Comparison of ENCODE assay signal across 11 mouse cellular contexts in genomic region chr8:116946851-116947250, GRCm38 (mm10). TPM values are rescaled to one million over a fixed set of nuclear protein-coding genes. Genes with fewer than 3 reads are reported as not detected.
A peak's percentile ranks its signal among the peaks of the same experiment; 100 is the strongest.
DNase-seq lines count a peak whose midpoint lies in the region; ATAC-seq and TF ChIP-seq lines count a peak whose summit lies in the region.
"Had no signal": no experiment of that assay in that cellular context is flagged by ENCODE, and none has a peak within 500 bp of the region (broad histone marks: within the 10 kb centered on the region; RNA-seq: fewer than 3 reads in every experiment).

No protein-coding gene starts in this region.

- H3K4me2 ChIP-seq in lung, embryonic 14.5 days = peak overlapping the region; percentile 32; the same call in 1 of the 2 replicates
- peak overlapping the region; percentile 98 for H3K4me2 ChIP-seq in liver, embryonic 13.5 days

- H3K4me3 ChIP-seq in erythroblast, embryonic 14.5 days (replicated peaks) = peak overlapping the region; percentile 51
- no peak overlapping the region for H3K4me3 ChIP-seq in lung, embryonic 14.5 days (ENCODE audit: low read depth, low read length)
- peak overlapping the region; percentile 48 for H3K4me3 ChIP-seq in liver, embryonic 13.5 days (replicated peaks)
- H3K4me3 ChIP-seq: limb, embryonic 10.5 days had no signal

- TF ChIP-seq CTCF in lung, embryonic 14.5 days (IDR thresholded peaks at IDR 0.05; ENCODE audit: low read depth) = no peak

- no peak for ATAC-seq in erythroblast, adult 5-6 weeks (replicated peaks; ENCODE audit: low FRiP score, poor library complexity, severe bottlenecking)
- ATAC-seq in lung, embryonic 14.5 days (ENCODE audit: insufficient read depth) = no peak
- ATAC-seq in liver, embryonic 13.5 days (ENCODE audit: low read depth) = no peak
- ATAC-seq: forebrain, postnatal 0 days; midbrain, embryonic 16.5 days had no signal

- no peaks in the 10 kb centered on the region for H3K9me3 ChIP-seq in erythroblast, embryonic 14.5 days (ENCODE audit: control insufficient read depth, low read length)
- no peaks in the 10 kb centered on the region for H3K9me3 ChIP-seq in lung, embryonic 14.5 days (ENCODE audit: low read depth, low read length)
- no peaks in the 10 kb centered on the region for H3K9me3 ChIP-seq in liver, embryonic 13.5 days (replicated peaks)
- H3K9me3 ChIP-seq: limb, embryonic 10.5 days had no signal

- H3K27me3 ChIP-seq in erythroblast, embryonic 14.5 days (ENCODE audit: control insufficient read depth) = no peaks in the 10 kb centered on the region
- no peaks in the 10 kb centered on the region for H3K27me3 ChIP-seq in lung, embryonic 14.5 days (ENCODE audit: insufficient read depth, low read length)
- no peaks in the 10 kb centered on the region for H3K27me3 ChIP-seq in liver, embryonic 13.5 days

- H3K4me1 ChIP-seq in erythroblast, embryonic 14.5 days (ENCODE audit: control insufficient read depth) = peaks cover 58% of the 10 kb centered on the region
- 0 out of 2 replicates have a peak, but pooled peaks cover 7% of the 10 kb centered on the region for H3K4me1 ChIP-seq in lung, embryonic 14.5 days (ENCODE audit: insufficient read depth)
- H3K4me1 ChIP-seq in liver, embryonic 13.5 days (replicated peaks) = peaks cover 66% of the 10 kb centered on the region

- 83% methylated on average over 6 of the region's 6 CpGs for WGBS in lung, embryonic 14.5 days
- 51% methylated on average over 6 of the region's 6 CpGs for WGBS in liver, embryonic 13.5 days (ENCODE audit: insufficient replicate concordance)

- DNase-seq in lung, embryonic 14.5 days = no peak
- DNase-seq in lung, postnatal 14 days = no peak
- peak; percentile 48 to 53 for DNase-seq in heart, adult 18-20 months
- DNase-seq in liver, embryonic 13.5 days = no peak
- DNase-seq in thymus, postnatal 25 days = no peak
- no peak for DNase-seq in B cell, adult 2 months
- DNase-seq: forebrain, postnatal 0 days had no signal

- H3K9ac ChIP-seq in lung, embryonic 14.5 days = no peak overlapping the region
- peak overlapping the region; percentile 90 for H3K9ac ChIP-seq in liver, embryonic 13.5 days
- H3K9ac ChIP-seq: forebrain, postnatal 0 days had no signal

- H3K27ac ChIP-seq in lung, embryonic 14.5 days (ENCODE audit: low read depth) = no peak overlapping the region
- H3K27ac ChIP-seq in liver, embryonic 13.5 days = peak overlapping the region; percentile 79
- H3K27ac ChIP-seq: limb, embryonic 10.5 days had no signal

- peaks cover under 1% of the 10 kb centered on the region for H3K36me3 ChIP-seq in erythroblast, embryonic 14.5 days (ENCODE audit: control insufficient read depth)
- H3K36me3 ChIP-seq in lung, embryonic 14.5 days (ENCODE audit: insufficient read depth) = no peaks in the 10 kb centered on the region
- no peaks in the 10 kb centered on the region for H3K36me3 ChIP-seq in liver, embryonic 13.5 days

RNA-seq across cellular contexts. Expression of gene Atmin, which starts 3.7 kb away (rescaled TPM):
- 0.05 and 0.16 TPM in 2 replicates for polyA plus RNA-seq in erythroblast, embryonic 14.5 days (2012)
- 3.3 and 5.0 TPM in 2 replicates for total RNA-seq in erythroblast, adult 5-6 weeks (2015; ENCODE audit: low replicate concordance)
- total RNA-seq in erythroblast, adult 5-6 weeks (2017; ENCODE audit: low replicate concordance) = 2.8 and 3.9 TPM in 2 replicates
- 15.4 and 15.8 TPM in 2 replicates for polyA plus RNA-seq in lung, embryonic 14.5 days (2014; fragmentation: Nextera tagmentation; extraction: Ambion mirVana)
- 10 to 100 TPM; 15.5 to 16.2 TPM for total RNA-seq in heart, adult 18-20 months (2021)
- polyA plus RNA-seq in liver, embryonic 13.5 days (2015; fragmentation: Nextera tagmentation; extraction: Ambion mirVana) = 4.6 and 5.2 TPM in 2 replicates

RNA-seq across cellular contexts. Expression of gene Cenpn, which starts 25.3 kb away (rescaled TPM):
- 1.7 and 2.6 TPM in 2 replicates for polyA plus RNA-seq in erythroblast, embryonic 14.5 days (2012)
- total RNA-seq in erythroblast, adult 5-6 weeks (2015; ENCODE audit: low replicate concordance) = 14.2 and 14.6 TPM in 2 replicates
- 11.0 and 11.9 TPM in 2 replicates for total RNA-seq in erythroblast, adult 5-6 weeks (2017; ENCODE audit: low replicate concordance)
- 53.9 and 58.9 TPM in 2 replicates for polyA plus RNA-seq in lung, embryonic 14.5 days (2014; fragmentation: Nextera tagmentation; extraction: Ambion mirVana)
- under 1 TPM; 0.25 to 0.69 TPM for total RNA-seq in heart, adult 18-20 months (2021)
- polyA plus RNA-seq in liver, embryonic 13.5 days (2015; fragmentation: Nextera tagmentation; extraction: Ambion mirVana) = 33.2 and 36.2 TPM in 2 replicates

RNA-seq across cellular contexts. Expression of gene Cmc2, which starts 25.6 kb away (rescaled TPM):
- 12.0 and 20.2 TPM in 2 replicates for polyA plus RNA-seq in erythroblast, embryonic 14.5 days (2012)
- 12.5 and 20.0 TPM in 2 replicates for total RNA-seq in erythroblast, adult 5-6 weeks (2015; ENCODE audit: low replicate concordance)
- total RNA-seq in erythroblast, adult 5-6 weeks (2017; ENCODE audit: low replicate concordance) = 26.9 and 35.7 TPM in 2 replicates
- polyA plus RNA-seq in lung, embryonic 14.5 days (2014; fragmentation: Nextera tagmentation; extraction: Ambion mirVana) = 88.2 and 92.6 TPM in 2 replicates
- 10 to 100 TPM; 70.9 to 92.4 TPM for total RNA-seq in heart, adult 18-20 months (2021)
- polyA plus RNA-seq in liver, embryonic 13.5 days (2015; fragmentation: Nextera tagmentation; extraction: Ambion mirVana) = 89.0 and 93.9 TPM in 2 replicates

RNA-seq across cellular contexts. Expression of gene 1700030J22Rik, which starts 31.9 kb away (rescaled TPM):
- 0.36 and 0.62 TPM in 2 replicates for polyA plus RNA-seq in erythroblast, embryonic 14.5 days (2012)
- not detected in 2 replicates for total RNA-seq in erythroblast, adult 5-6 weeks (2015; ENCODE audit: low replicate concordance)
- total RNA-seq in erythroblast, adult 5-6 weeks (2017; ENCODE audit: low replicate concordance) = not detected in 2 replicates
- polyA plus RNA-seq in lung, embryonic 14.5 days (2014; fragmentation: Nextera tagmentation; extraction: Ambion mirVana) = 1.8 and 1.9 TPM in 2 replicates
- under 1 TPM; 0.42 to 0.49 TPM for total RNA-seq in heart, adult 18-20 months (2021)
- 0.44 and 0.53 TPM in 2 replicates for polyA plus RNA-seq in liver, embryonic 13.5 days (2015; fragmentation: Nextera tagmentation; extraction: Ambion mirVana)

RNA-seq across cellular contexts. Expression of gene Gcsh, which starts 46.5 kb away (rescaled TPM):
- 0.04 and 0.10 TPM in 2 replicates for polyA plus RNA-seq in erythroblast, embryonic 14.5 days (2012)
- 9.8 and 19.0 TPM in 2 replicates for total RNA-seq in erythroblast, adult 5-6 weeks (2015; ENCODE audit: low replicate concordance)
- total RNA-seq in erythroblast, adult 5-6 weeks (2017; ENCODE audit: low replicate concordance) = 9.8 and 11.2 TPM in 2 replicates
- polyA plus RNA-seq in lung, embryonic 14.5 days (2014; fragmentation: Nextera tagmentation; extraction: Ambion mirVana) = 142 and 143 TPM in 2 replicates
- total RNA-seq in heart, adult 18-20 months (2021) = 10 to 100 TPM; 62.1 to 63.3 TPM
- 90.2 and 91.0 TPM in 2 replicates for polyA plus RNA-seq in liver, embryonic 13.5 days (2015; fragmentation: Nextera tagmentation; extraction: Ambion mirVana)

Comparison
In these comparisons a context has a peak if more than half of its experiments do, and no peak if none do; other contexts are left out.
1. DNase-seq: peak in heart, adult 18-20 months (2 of 2); none in lung, embryonic 14.5 days (single experiment), lung, postnatal 14 days (single experiment), liver, embryonic 13.5 days (single experiment), thymus, postnatal 25 days (single experiment) and B cell, adult 2 months (0 of 2).